Mouse (Mus musculus) thymus, adult 2 months (tissue): ENCODE measurements around the gene Tap2. TPM values are rescaled to one million over a fixed set of nuclear protein-coding genes. Genes with fewer than 3 reads are reported as not detected.
A peak's percentile ranks its signal among the peaks of the same experiment; 100 is the strongest.

Experiments
- DNase-seq: peaks from one replicate; pipeline ENCODE4 v3.0.0; 2021
- H3K27ac ChIP-seq: fragments of 200-500 bp; 2 replicates; pipeline ENCODE4 v1.5.1; 2012; ENCODE audit warnings: low read length, control low read depth; ENCODE audit not compliant: control insufficient read depth, insufficient read depth
- H3K27me3 ChIP-seq: fragments of 200-500 bp; 2 replicates; pipeline ENCODE4 v1.6.1; 2012; ENCODE audit warnings: mild to moderate bottlenecking, low read length, moderate library complexity, mixed read lengths; ENCODE audit not compliant: control insufficient read depth, insufficient read depth
- H3K36me3 ChIP-seq: fragments of 200-500 bp; 2 replicates; pipeline ENCODE4 v1.6.1; 2012; ENCODE audit warnings: mild to moderate bottlenecking, low read length, moderate library complexity; ENCODE audit not compliant: control insufficient read depth, insufficient read depth
- H3K4me1 ChIP-seq: fragments of 200-500 bp; replicated peaks from 2 replicates; pipeline ENCODE4 v1.6.1; 2012; ENCODE audit warnings: low read length; ENCODE audit not compliant: control insufficient read depth, insufficient read depth
- H3K4me3 ChIP-seq: fragments of 200-500 bp; 2 replicates; pipeline ENCODE4 v1.5.1; 2012; ENCODE audit warnings: mild to moderate bottlenecking, low read length, control low read depth, moderate library complexity; ENCODE audit not compliant: control insufficient read depth, insufficient read depth
- CTCF ChIP-seq: fragments of 200-500 bp; IDR thresholded peaks from 2 replicates; pipeline ENCODE4 v1.5.1; 2012; ENCODE audit warnings: mild to moderate bottlenecking, control low read depth, low read length, moderate library complexity, borderline replicate concordance; ENCODE audit not compliant: control insufficient read depth, poor library complexity, insufficient read depth; ENCODE audit errors: extremely low read depth
- POLR2A ChIP-seq: fragments of 200-500 bp; IDR thresholded peaks from 2 replicates; pipeline ENCODE4 v1.6.1; 2012; ENCODE audit warnings: mild to moderate bottlenecking, low read length, control low read depth, moderate library complexity; ENCODE audit not compliant: control insufficient read depth, poor library complexity, insufficient read depth; ENCODE audit errors: extremely low read depth
- WGBS: fragments of 180-500 bp; shearing (Covaris S2); methylation state at CpG from one replicate; pipeline ENCODE4 v1.1.7; 2018; 5-methylcytosine and 5-hydroxymethylcytosine counted together
- polyA plus RNA-seq: library from polyadenylated mRNA; depleted of rRNA; stranded (reverse); fragments of >200 nt; gene quantifications from 2 replicates; pipeline ENCODE4 v1.2.3, GENCODE M21; 2012; rRNA removed

The Tap2 gene
- polyA plus RNA-seq, 1 experiment, result 231 TPM

GRCm38 (mm10) chr17:34263068-34263467 is 59.7 kb downstream of the Tap2 start:
- Histone ChIP-seq H3K36me3 (no peaks in the 10 kb centered on the region), H3K27me3 (peaks cover 4% of the 10 kb centered on the region; the same call in 1 of the 2 replicates), H3K4me1 (peaks cover 17% of the 10 kb centered on the region), H3K27ac (peak overlapping the region; percentile 51; the same call in 1 of the 2 replicates), H3K4me3 (peak overlapping the region; percentile 58)
- peak; percentile 77 for DNase-seq
- TF ChIP-seq POLR2A (no peak), CTCF (0 out of 2 replicates have a peak, but pooled peaks have one; percentile 25)
- 2% methylated on average over 8 of the region's 8 CpGs for WGBS

GRCm38 (mm10) chr17:34263811-34264371 is 60.6 kb downstream of the Tap2 start:
- Histone ChIP-seq H3K27me3 (peaks cover 4% of the 10 kb centered on the region; the same call in 1 of the 2 replicates), H3K36me3 (no peaks in the 10 kb centered on the region), H3K4me1 (peaks cover 17% of the 10 kb centered on the region), H3K4me3 (peak overlapping the region; percentile 58; the same call in 1 of the 2 replicates), H3K27ac (peak overlapping the region; percentile 51; the same call in 1 of the 2 replicates)
- no peak for TF ChIP-seq CTCF
- TF ChIP-seq POLR2A, result no peak
- DNase-seq, result peak; percentile 59
- 15% methylated on average over 14 of the region's 14 CpGs for WGBS

GRCm38 (mm10) chr17:34264452-34265351 is 61.4 kb downstream of the Tap2 start:
- no peak overlapping the region for H3K27ac ChIP-seq
- no peaks in the 10 kb centered on the region for H3K36me3 ChIP-seq
- peaks cover 17% of the 10 kb centered on the region for H3K4me1 ChIP-seq
- WGBS, result 2% methylated on average over 92 of the region's 93 CpGs
- TF ChIP-seq POLR2A, result no peak
- TF ChIP-seq CTCF, result no peak
- H3K27me3 ChIP-seq, result peaks cover 4% of the 10 kb centered on the region; the same call in 1 of the 2 replicates
- H3K4me3 ChIP-seq, result peak overlapping the region; percentile 45
- DNase-seq, result no peak

Other genes with a start within 250 kb of the Tap2 start
- 127 and 142 TPM in 2 replicates for gene Vps52, start 247.7 kb upstream of the Tap2 start, polyA plus RNA-seq
- 584 and 593 TPM in 2 replicates for gene Rps18, start 247.5 kb upstream of the Tap2 start, polyA plus RNA-seq
- gene H2-K1, start 203.2 kb upstream of the Tap2 start, polyA plus RNA-seq, result 3,482 and 5,138 TPM in 2 replicates
- gene Ring1, start 178.8 kb upstream of the Tap2 start, polyA plus RNA-seq, result 38.4 and 40.7 TPM in 2 replicates
- gene H2-Ke6, start 175.5 kb upstream of the Tap2 start, polyA plus RNA-seq, result 127 and 141 TPM in 2 replicates
- gene Slc39a7, start 171.8 kb upstream of the Tap2 start, polyA plus RNA-seq, result 187 and 195 TPM in 2 replicates
- gene Rxrb, start 171.7 kb upstream of the Tap2 start, polyA plus RNA-seq, result 143 and 164 TPM in 2 replicates
- 8.5 and 11.8 TPM in 2 replicates for gene Col11a2, start 164.1 kb upstream of the Tap2 start, polyA plus RNA-seq
- gene H2-Oa, start 111.2 kb upstream of the Tap2 start, polyA plus RNA-seq, result 122 and 154 TPM in 2 replicates
- gene H2-DMa, start 84.0 kb upstream of the Tap2 start, polyA plus RNA-seq, result 141 and 177 TPM in 2 replicates
- gene Brd2, start 80.9 kb upstream of the Tap2 start, polyA plus RNA-seq, result 236 and 257 TPM in 2 replicates
- 119 and 123 TPM in 2 replicates for gene H2-DMb2, start 60.2 kb upstream of the Tap2 start, polyA plus RNA-seq
- 130 and 197 TPM in 2 replicates for gene H2-DMb1, start 50.5 kb upstream of the Tap2 start, polyA plus RNA-seq
- 197 and 202 TPM in 2 replicates for gene Tap1, start 16.0 kb upstream of the Tap2 start, polyA plus RNA-seq
- gene Psmb9, start 15.8 kb upstream of the Tap2 start, polyA plus RNA-seq, result 288 and 334 TPM in 2 replicates
- gene Psmb8, start 5.8 kb upstream of the Tap2 start, polyA plus RNA-seq, result 656 and 705 TPM in 2 replicates
- 30.1 and 37.5 TPM in 2 replicates for gene H2-Ob, start 35.4 kb downstream of the Tap2 start, polyA plus RNA-seq
- 2,799 and 4,004 TPM in 2 replicates for gene H2-Ab1, start 54.2 kb downstream of the Tap2 start, polyA plus RNA-seq
- 1,027 and 1,363 TPM in 2 replicates for gene H2-Aa, start 84.3 kb downstream of the Tap2 start, polyA plus RNA-seq
- 492 and 666 TPM in 2 replicates for gene H2-Eb1, start 102.3 kb downstream of the Tap2 start, polyA plus RNA-seq
- gene H2-Eb2, start 122.1 kb downstream of the Tap2 start, polyA plus RNA-seq, result 7.6 and 10.0 TPM in 2 replicates
- 1.3 and 1.4 TPM in 2 replicates for gene Btnl2, start 151.3 kb downstream of the Tap2 start, polyA plus RNA-seq
- 0.54 and 0.83 TPM in 2 replicates for gene Btnl1, start 173.6 kb downstream of the Tap2 start, polyA plus RNA-seq
- gene BC051142, start 195.3 kb downstream of the Tap2 start, polyA plus RNA-seq, result 1.2 and 1.4 TPM in 2 replicates